Mouse (Mus musculus): ENCODE results near the gene Ier5l. TPM values are rescaled to one million over a fixed set of nuclear protein-coding genes. Genes with fewer than 3 reads are reported as not detected.
A peak's percentile ranks its signal among the peaks of the same experiment; 100 is the strongest.

The Ier5l gene
- polyA plus RNA-seq, 1 experiment from 2014 or later: 2.2 TPM

GRCm38 (mm10) chr2:30444006-30444405 lies 30.0 kb downstream of the Ier5l start:
- ATAC-seq (ENCODE audit: low FRiP score, low TSS enrichment): no peak
- 61% methylated on average over 5 of the region's 5 CpGs for WGBS

DNA sequence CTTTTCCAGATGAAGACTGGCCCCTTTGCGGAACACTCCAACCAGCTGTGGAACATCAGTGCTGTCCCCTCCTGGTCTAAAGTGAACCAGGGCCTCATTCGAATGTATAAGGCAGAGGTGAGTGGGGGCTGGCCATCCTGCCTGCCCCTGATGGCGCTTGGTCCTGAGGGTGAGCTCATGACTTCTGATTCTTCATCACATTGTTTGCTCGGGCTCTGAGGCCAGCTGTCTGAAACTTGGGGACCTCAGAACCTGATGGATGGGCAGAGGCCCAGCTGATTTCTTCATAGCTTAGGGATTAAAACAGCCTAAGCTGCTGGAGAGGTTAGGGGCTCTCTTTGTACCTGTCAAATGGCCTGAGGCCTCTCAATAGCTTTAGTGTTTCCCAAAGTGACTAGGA lies 30.7 kb downstream of the Ier5l start:
- no peak overlapping the region for H3K4me3 ChIP-seq (ENCODE audit: low read length)
- H3K9me3 ChIP-seq (ENCODE audit: low read length): no peaks in the 10 kb centered on the region
- peak overlapping the region; percentile 100 for H3K27ac ChIP-seq (ENCODE audit: low read length)
- no peak for ATAC-seq (ENCODE audit: low FRiP score, low TSS enrichment)
- H3K9ac ChIP-seq (replicated peaks; ENCODE audit: low read length): peak overlapping the region; percentile 79
- 28% methylated on average over 4 of the region's 4 CpGs for WGBS
- H3K4me1 ChIP-seq (ENCODE audit: insufficient read depth, low read length): peaks cover 74% of the 10 kb centered on the region
- peaks cover 45% of the 10 kb centered on the region for H3K36me3 ChIP-seq (ENCODE audit: insufficient read depth, low read length)
- no peaks in the 10 kb centered on the region for H3K27me3 ChIP-seq (ENCODE audit: insufficient read depth, low read length)
- H3K4me2 ChIP-seq (replicated peaks; ENCODE audit: low read depth, low read length): peak overlapping the region; percentile 61; the same call in 1 of the 2 replicates

More at GRCm38 (mm10) chr2:30444006-30444405, 30.0 kb downstream of the Ier5l start:
- Histone ChIP-seq H3K4me3 (ENCODE audit: low read length) (no peak overlapping the region; the same call in 1 of the 2 replicates), H3K4me2 (replicated peaks; ENCODE audit: low read depth, low read length) (no peak overlapping the region), H3K27ac (ENCODE audit: low read length) (peak overlapping the region; percentile 100), H3K36me3 (ENCODE audit: insufficient read depth, low read length) (peaks cover 42% of the 10 kb centered on the region), H3K9me3 (ENCODE audit: low read length) (no peaks in the 10 kb centered on the region), H3K4me1 (ENCODE audit: insufficient read depth, low read length) (peaks cover 74% of the 10 kb centered on the region), H3K9ac (replicated peaks; ENCODE audit: low read length) (no peak overlapping the region; the same call in 1 of the 2 replicates), H3K27me3 (ENCODE audit: insufficient read depth, low read length) (no peaks in the 10 kb centered on the region)

- Histone ChIP-seq H3K4me1 (ENCODE audit: insufficient read depth, low read length) (peaks cover 74% of the 10 kb centered on the region), H3K4me2 (replicated peaks; ENCODE audit: low read depth, low read length) (peak overlapping the region; percentile 61), H3K4me3 (ENCODE audit: low read length) (peak overlapping the region; percentile 35), H3K9ac (replicated peaks; ENCODE audit: low read length) (peak overlapping the region; percentile 79), H3K27me3 (ENCODE audit: insufficient read depth, low read length) (no peaks in the 10 kb centered on the region), H3K9me3 (ENCODE audit: low read length) (no peaks in the 10 kb centered on the region), H3K27ac (ENCODE audit: low read length) (peak overlapping the region; percentile 100), H3K36me3 (ENCODE audit: insufficient read depth, low read length) (peaks cover 46% of the 10 kb centered on the region)
- no peak for ATAC-seq (ENCODE audit: low FRiP score, low TSS enrichment)
- WGBS: 35% methylated on average over 5 of the region's 5 CpGs
Observed at GRCm38 (mm10) chr2:30442498-30442890, 31.5 kb downstream of the Ier5l start.

GRCm38 (mm10) chr2:30441518-30442497 lies 32.2 kb downstream of the Ier5l start:
- Histone ChIP-seq H3K9me3 (ENCODE audit: low read length) (no peaks in the 10 kb centered on the region), H3K4me3 (ENCODE audit: low read length) (peak overlapping the region; percentile 35), H3K27me3 (ENCODE audit: insufficient read depth, low read length) (no peaks in the 10 kb centered on the region), H3K4me2 (replicated peaks; ENCODE audit: low read depth, low read length) (peak overlapping the region; percentile 61), H3K36me3 (ENCODE audit: insufficient read depth, low read length) (peaks cover 48% of the 10 kb centered on the region), H3K27ac (ENCODE audit: low read length) (peak overlapping the region; percentile 100), H3K4me1 (ENCODE audit: insufficient read depth, low read length) (peaks cover 72% of the 10 kb centered on the region), H3K9ac (replicated peaks; ENCODE audit: low read length) (peak overlapping the region; percentile 79)
- ATAC-seq (ENCODE audit: low FRiP score, low TSS enrichment): peak; percentile 75
- 3% methylated on average over 15 of the region's 15 CpGs for WGBS

GRCm38 (mm10) chr2:30440701-30441517 lies 33.1 kb downstream of the Ier5l start:
- ATAC-seq (ENCODE audit: low FRiP score, low TSS enrichment): peak; percentile 65
- peak overlapping the region; percentile 9; the same call in 1 of the 2 replicates for H3K4me3 ChIP-seq (ENCODE audit: low read length)
- H3K9me3 ChIP-seq (ENCODE audit: low read length): no peaks in the 10 kb centered on the region

GRCm38 (mm10) chr2:30440211-30440700 lies 33.8 kb downstream of the Ier5l start:
- H3K27ac ChIP-seq (ENCODE audit: low read length): peak overlapping the region; percentile 100
- no peaks in the 10 kb centered on the region for H3K27me3 ChIP-seq (ENCODE audit: insufficient read depth, low read length)
- H3K36me3 ChIP-seq (ENCODE audit: insufficient read depth, low read length): peaks cover 40% of the 10 kb centered on the region
- no peak overlapping the region for H3K4me3 ChIP-seq (ENCODE audit: low read length)
- peak overlapping the region; percentile 58 for H3K9ac ChIP-seq (replicated peaks; ENCODE audit: low read length)
- H3K9me3 ChIP-seq (ENCODE audit: low read length): no peaks in the 10 kb centered on the region
- no peak overlapping the region for H3K4me2 ChIP-seq (replicated peaks; ENCODE audit: low read depth, low read length)
- 27% methylated on average over 3 of the region's 3 CpGs for WGBS
- H3K4me1 ChIP-seq (ENCODE audit: insufficient read depth, low read length): peaks cover 57% of the 10 kb centered on the region
- ATAC-seq (ENCODE audit: low FRiP score, low TSS enrichment): no peak

More at GRCm38 (mm10) chr2:30440701-30441517, 33.1 kb downstream of the Ier5l start:
- Histone ChIP-seq H3K27me3 (ENCODE audit: insufficient read depth, low read length) (no peaks in the 10 kb centered on the region), H3K4me1 (ENCODE audit: insufficient read depth, low read length) (peaks cover 63% of the 10 kb centered on the region), H3K9ac (replicated peaks; ENCODE audit: low read length) (peak overlapping the region; percentile 79), H3K4me2 (replicated peaks; ENCODE audit: low read depth, low read length) (peak overlapping the region; percentile 61), H3K27ac (ENCODE audit: low read length) (peak overlapping the region; percentile 100), H3K36me3 (ENCODE audit: insufficient read depth, low read length) (peaks cover 40% of the 10 kb centered on the region)
- 10% methylated on average over 12 of the region's 12 CpGs for WGBS

DNA sequence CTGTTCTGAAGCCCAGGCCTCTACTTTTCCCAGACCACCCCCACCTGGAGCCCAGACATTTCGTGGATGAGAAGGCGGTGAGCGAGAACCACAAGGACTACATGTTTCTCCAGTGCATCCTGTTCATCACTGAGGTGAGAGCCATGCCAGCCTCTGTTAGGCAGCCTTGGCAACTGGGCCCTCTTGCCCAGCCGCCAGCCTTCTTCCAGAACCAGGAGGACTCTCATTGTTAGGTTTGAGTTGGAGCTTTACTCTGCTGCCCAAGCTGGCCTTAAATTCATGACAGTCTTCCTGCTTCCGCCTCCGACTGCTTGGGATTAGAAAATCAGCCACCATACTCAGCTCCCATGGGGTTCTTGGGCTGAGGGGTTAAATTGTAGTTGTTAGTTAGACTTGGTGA lies 34.4 kb downstream of the Ier5l start:
- ATAC-seq (ENCODE audit: low FRiP score, low TSS enrichment): no peak
- WGBS: 84% methylated on average over 6 of the region's 6 CpGs

DNA sequence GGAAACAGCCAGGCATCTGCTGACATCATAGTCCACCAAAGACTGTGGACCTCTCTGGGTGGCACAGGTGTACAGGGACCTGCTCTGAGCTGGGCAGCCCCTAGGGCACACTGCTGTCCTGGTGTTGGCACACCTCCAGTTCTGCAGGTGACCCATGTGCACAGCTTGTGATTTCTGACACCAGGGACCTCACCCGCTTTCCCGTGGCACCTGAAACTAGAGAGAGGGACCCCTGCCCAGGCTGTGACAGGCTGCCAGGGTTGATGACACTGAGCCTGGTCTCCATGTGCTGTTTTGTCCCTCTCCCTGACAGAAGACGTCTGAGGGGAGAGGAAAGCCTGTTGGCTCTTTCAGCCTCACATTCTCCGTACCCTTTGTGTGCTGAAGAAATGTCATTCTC lies 36.2 kb downstream of the Ier5l start:
- Histone ChIP-seq H3K9ac (replicated peaks; ENCODE audit: low read length) (no peak overlapping the region), H3K27ac (ENCODE audit: low read length) (no peak overlapping the region), H3K9me3 (ENCODE audit: low read length) (no peaks in the 10 kb centered on the region), H3K4me3 (ENCODE audit: low read length) (no peak overlapping the region), H3K36me3 (ENCODE audit: insufficient read depth, low read length) (peaks cover 52% of the 10 kb centered on the region), H3K4me1 (ENCODE audit: insufficient read depth, low read length) (peaks cover 32% of the 10 kb centered on the region), H3K27me3 (ENCODE audit: insufficient read depth, low read length) (no peaks in the 10 kb centered on the region), H3K4me2 (replicated peaks; ENCODE audit: low read depth, low read length) (no peak overlapping the region)
- 84% methylated on average over 4 of the region's 4 CpGs for WGBS
- ATAC-seq (ENCODE audit: low FRiP score, low TSS enrichment): no peak

More for the DNA sequence above, 34.4 kb downstream of the Ier5l start:
- Histone ChIP-seq H3K4me1 (ENCODE audit: insufficient read depth, low read length) (peaks cover 51% of the 10 kb centered on the region), H3K9ac (replicated peaks; ENCODE audit: low read length) (peak overlapping the region; percentile 58), H3K4me3 (ENCODE audit: low read length) (no peak overlapping the region), H3K27me3 (ENCODE audit: insufficient read depth, low read length) (no peaks in the 10 kb centered on the region), H3K36me3 (ENCODE audit: insufficient read depth, low read length) (peaks cover 40% of the 10 kb centered on the region), H3K4me2 (replicated peaks; ENCODE audit: low read depth, low read length) (no peak overlapping the region), H3K27ac (ENCODE audit: low read length) (peak overlapping the region; percentile 100), H3K9me3 (ENCODE audit: low read length) (no peaks in the 10 kb centered on the region)

GRCm38 (mm10) chr2:30436809-30437208 lies 37.2 kb downstream of the Ier5l start:
- Histone ChIP-seq H3K27ac (ENCODE audit: low read length) (no peak overlapping the region), H3K4me3 (ENCODE audit: low read length) (no peak overlapping the region), H3K36me3 (ENCODE audit: insufficient read depth, low read length) (peaks cover 59% of the 10 kb centered on the region), H3K4me2 (replicated peaks; ENCODE audit: low read depth, low read length) (no peak overlapping the region), H3K9me3 (ENCODE audit: low read length) (no peaks in the 10 kb centered on the region), H3K9ac (replicated peaks; ENCODE audit: low read length) (no peak overlapping the region), H3K27me3 (ENCODE audit: insufficient read depth, low read length) (no peaks in the 10 kb centered on the region), H3K4me1 (ENCODE audit: insufficient read depth, low read length) (peaks cover 22% of the 10 kb centered on the region)
- no peak for ATAC-seq (ENCODE audit: low FRiP score, low TSS enrichment)
- WGBS: 84% methylated on average over 4 of the region's 4 CpGs
